Mouse (Mus musculus) E14TG2a.4 (cell line): ENCODE data around the gene Fam43a.

ENCODE experiments used
- CTCF ChIP-seq: conservative IDR thresholded peaks from 2 replicates; pipeline ENCODE4 v1.5.1; 2014; ENCODE audit warnings: low read length
- NANOG ChIP-seq: IDR thresholded peaks from 2 replicates; pipeline ENCODE4 v1.6.1; 2014; ENCODE audit warnings: borderline replicate concordance, low read length, mixed read lengths

DNA sequence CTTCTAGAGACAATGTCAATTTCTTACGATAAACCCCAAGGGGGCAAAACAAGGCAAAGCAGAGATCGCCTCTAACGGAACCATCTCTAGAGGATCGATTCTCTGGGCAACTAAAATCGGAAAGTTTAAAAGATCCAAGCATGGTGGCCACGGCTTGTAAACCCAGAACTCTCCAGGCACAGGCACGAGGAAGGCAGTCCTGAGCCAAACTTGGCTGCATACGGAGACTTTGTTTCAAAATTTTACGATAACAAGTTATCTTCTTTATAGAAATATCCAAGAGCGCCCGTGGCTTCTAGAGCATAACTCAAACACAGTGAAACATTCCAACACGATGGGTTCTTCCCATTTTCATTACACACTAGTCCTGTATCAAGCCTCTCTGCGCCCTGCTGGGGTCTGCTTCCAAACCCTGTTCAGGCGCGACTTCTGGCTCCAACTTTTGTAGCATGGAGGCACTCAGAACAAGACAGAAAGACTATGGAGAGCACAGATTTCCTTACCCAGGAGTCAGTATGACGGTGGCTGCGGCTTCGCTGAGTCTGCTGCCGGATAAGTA lies 12.5 kb upstream of the Fam43a start:
- TF ChIP-seq CTCF (no peak), NANOG (no peak)
